Mouse (Mus musculus) forebrain, embryonic 15.5 days (tissue): Measurements from ENCODE around the gene Asb12. TPM values are rescaled to one million over a fixed set of nuclear protein-coding genes. Genes with fewer than 3 reads are reported as not detected.

ENCODE experiments used
- ATAC-seq: fragments of 200-750 bp; cut with Nextera tagmentation; replicated peaks from 2 replicates; pipeline ENCODE4 v1.8.0; 2017; ENCODE audit warnings: mild to moderate bottlenecking, moderate TSS enrichment, moderate library complexity
- H3K27ac ChIP-seq: fragments of 300-500 bp; sonication (generic); replicated peaks from 2 replicates; pipeline ENCODE4 v1.5.1; 2015; ENCODE audit warnings: mild to moderate bottlenecking, inconsistent platforms
- H3K27me3 ChIP-seq: fragments of 300-500 bp; sonication (generic); 2 replicates; pipeline ENCODE4 v1.6.1; 2015; ENCODE audit warnings: inconsistent platforms
- H3K36me3 ChIP-seq: fragments of 300-500 bp; sonication (generic); 2 replicates; pipeline ENCODE4 v1.6.1; 2015; ENCODE audit warnings: mild to moderate bottlenecking, inconsistent platforms
- H3K4me1 ChIP-seq: fragments of 300-500 bp; sonication (generic); 2 replicates; pipeline ENCODE4 v1.6.1; 2015; ENCODE audit warnings: inconsistent platforms
- H3K4me2 ChIP-seq: fragments of 300-500 bp; sonication (generic); replicated peaks from 2 replicates; pipeline ENCODE4 v1.6.1; 2015; ENCODE audit warnings: mild to moderate bottlenecking, inconsistent platforms
- H3K4me3 ChIP-seq: fragments of 300-500 bp; sonication (generic); 2 replicates; pipeline ENCODE4 v1.5.1; 2015; ENCODE audit warnings: mild to moderate bottlenecking, inconsistent platforms
- H3K9ac ChIP-seq: fragments of 300-500 bp; sonication (generic); replicated peaks from 2 replicates; pipeline ENCODE4 v1.6.1; 2015; ENCODE audit warnings: mild to moderate bottlenecking, inconsistent platforms
- H3K9me3 ChIP-seq: fragments of 300-500 bp; sonication (generic); 2 replicates; pipeline ENCODE4 v1.6.1; 2016; ENCODE audit warnings: inconsistent platforms
- WGBS: fragments of 180-500 bp; shearing (Covaris S2); methylation state at CpG from one replicate; pipeline ENCODE4 v1.1.7; 2015; ENCODE audit warnings: mixed read lengths; 5-methylcytosine and 5-hydroxymethylcytosine counted together
- polyA plus RNA-seq: library from polyadenylated mRNA; unstranded; fragments of >200 nt; fragmentation: Nextera tagmentation; extraction: Ambion mirVana; gene quantifications from 2 replicates; pipeline ENCODE4 v1.2.1, GENCODE M21; 2015

Gene Asb12
- polyA plus RNA-seq, 1 experiment from 2014 or later = 0.31 TPM

GRCm38 (mm10) chrX:95442261-95442660 is 115.5 kb downstream of the Asb12 start:
- WGBS = 41% methylated on average over 1 of the region's 1 CpGs
- H3K9ac ChIP-seq = no peak overlapping the region
- no peaks in the 10 kb centered on the region for H3K36me3 ChIP-seq
- no peaks in the 10 kb centered on the region for H3K27me3 ChIP-seq
- H3K4me2 ChIP-seq = no peak overlapping the region
- H3K4me1 ChIP-seq = peaks cover 16% of the 10 kb centered on the region
- H3K4me3 ChIP-seq = no peak overlapping the region
- no peak overlapping the region for H3K27ac ChIP-seq
- H3K9me3 ChIP-seq = no peaks in the 10 kb centered on the region
- ATAC-seq = no peak

GRCm38 (mm10) chrX:95441290-95441689 is 116.5 kb downstream of the Asb12 start:
- Histone ChIP-seq H3K9me3 (no peaks in the 10 kb centered on the region), H3K36me3 (no peaks in the 10 kb centered on the region)

GRCm38 (mm10) chrX:95438491-95438890 is 119.3 kb downstream of the Asb12 start:
- Histone ChIP-seq H3K36me3 (no peaks in the 10 kb centered on the region), H3K27me3 (no peaks in the 10 kb centered on the region), H3K27ac (no peak overlapping the region), H3K4me3 (no peak overlapping the region), H3K9me3 (no peaks in the 10 kb centered on the region), H3K9ac (no peak overlapping the region), H3K4me2 (no peak overlapping the region), H3K4me1 (peaks cover 16% of the 10 kb centered on the region)
- no peak for ATAC-seq
- 82% methylated on average over 4 of the region's 4 CpGs for WGBS

More at GRCm38 (mm10) chrX:95441290-95441689, 116.5 kb downstream of the Asb12 start:
- H3K4me3 ChIP-seq = no peak overlapping the region
- H3K4me1 ChIP-seq = peaks cover 16% of the 10 kb centered on the region
- H3K27ac ChIP-seq = no peak overlapping the region
- no peak overlapping the region for H3K4me2 ChIP-seq
- ATAC-seq = no peak
- H3K27me3 ChIP-seq = no peaks in the 10 kb centered on the region
- H3K9ac ChIP-seq = no peak overlapping the region

GRCm38 (mm10) chrX:95437236-95437635 is 120.6 kb downstream of the Asb12 start:
- no peaks in the 10 kb centered on the region for H3K36me3 ChIP-seq
- H3K9me3 ChIP-seq = no peaks in the 10 kb centered on the region
- ATAC-seq = no peak
- H3K4me3 ChIP-seq = no peak overlapping the region
- H3K4me1 ChIP-seq = peaks cover 9% of the 10 kb centered on the region
- H3K27me3 ChIP-seq = no peaks in the 10 kb centered on the region
- no peak overlapping the region for H3K9ac ChIP-seq
- H3K27ac ChIP-seq = no peak overlapping the region
- 97% methylated on average over 1 of the region's 1 CpGs for WGBS
- H3K4me2 ChIP-seq = no peak overlapping the region

Other genes starting within 250 kb of the Asb12 start
- 11.6 TPM in 2 replicates for gene Amer1, start 113.1 kb downstream of the Asb12 start, polyA plus RNA-seq
- gene Pfn5, start 117 bp upstream of the Asb12 start, polyA plus RNA-seq = not detected in 2 replicates
- 83.4 and 88.8 TPM in 2 replicates for gene Zc4h2, start 100.5 kb upstream of the Asb12 start, polyA plus RNA-seq
- gene Zc3h12b, start 153.7 kb upstream of the Asb12 start, polyA plus RNA-seq = 2.6 and 2.7 TPM in 2 replicates